Mouse (Mus musculus): ENCODE data around the gene Tmem25.

Tmem25 gene

DNA sequence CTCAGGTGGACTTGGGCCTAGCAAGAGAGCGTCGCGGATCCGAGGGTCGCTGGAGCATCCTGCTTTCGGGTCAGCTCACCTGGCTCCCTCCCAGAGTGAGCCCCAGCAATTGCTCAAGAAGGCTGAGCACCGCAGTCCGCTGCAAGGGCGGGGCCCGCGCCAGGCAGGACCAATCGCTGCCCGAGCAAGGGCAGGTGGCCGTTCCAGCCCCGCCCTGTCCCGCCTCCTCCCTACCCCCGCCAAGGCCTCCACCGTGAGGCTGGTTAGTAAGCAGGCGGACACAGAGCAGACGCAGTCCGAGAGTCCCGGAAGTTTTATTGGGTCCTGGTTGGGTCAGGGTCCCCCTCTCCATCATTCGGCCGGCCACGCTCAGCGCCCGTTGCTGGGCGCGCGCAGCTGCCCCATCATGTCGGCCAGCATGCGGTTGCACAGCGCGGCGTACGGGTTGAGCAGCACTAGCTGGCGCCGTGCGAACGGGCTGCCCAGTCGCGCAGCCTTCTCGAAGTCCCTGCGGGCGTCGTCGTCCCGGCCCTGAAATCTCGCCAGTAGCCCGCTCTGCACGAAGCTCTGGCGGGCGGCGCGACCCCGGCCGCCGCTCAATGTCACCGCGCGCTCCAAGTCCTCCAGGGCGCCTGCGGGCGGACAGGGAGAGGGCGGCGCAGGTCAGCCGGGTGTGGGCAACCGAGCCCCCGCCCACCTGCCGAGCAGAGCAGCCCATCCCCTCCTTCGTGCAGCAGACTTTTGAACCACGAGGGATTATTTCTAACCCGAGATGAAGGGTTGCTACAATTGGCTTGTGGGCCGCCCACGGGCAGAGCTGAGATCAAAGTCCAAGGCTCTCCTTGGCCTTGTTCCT is at the start of gene Tmem25:
TSS of gene Tmem25 (minus strand) at position 206 of the 856 bp plus-strand sequence.
- DNase-seq: peak; percentile 66 to 74

DNA sequence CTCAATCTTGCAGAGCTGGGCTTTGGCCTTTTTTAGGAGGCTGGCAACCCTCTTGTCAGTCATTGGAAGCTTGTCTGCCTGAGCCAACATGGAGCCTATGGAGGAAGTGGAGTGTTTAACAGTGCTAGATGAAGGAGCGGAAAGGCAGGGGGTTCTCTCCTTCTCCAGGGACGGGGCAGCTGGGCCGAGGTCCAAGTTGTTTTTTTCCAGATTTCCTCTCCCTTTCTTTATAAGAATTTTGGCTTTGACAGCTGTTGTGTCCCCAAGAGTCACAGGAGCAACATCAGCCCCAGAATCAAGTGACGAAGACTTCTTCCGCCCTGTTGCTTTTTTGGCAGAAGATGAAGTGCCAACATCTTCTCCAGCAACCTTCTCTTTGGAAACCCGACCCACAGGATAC is 48.3 kb upstream of the Tmem25 start:
- DNase-seq: no peak

- peak in 1 of 2 experiments; percentile 23 for DNase-seq
Measured at GRCm38 (mm10) chr9:44841241-44841640, 42.1 kb upstream of the Tmem25 start.

DNA sequence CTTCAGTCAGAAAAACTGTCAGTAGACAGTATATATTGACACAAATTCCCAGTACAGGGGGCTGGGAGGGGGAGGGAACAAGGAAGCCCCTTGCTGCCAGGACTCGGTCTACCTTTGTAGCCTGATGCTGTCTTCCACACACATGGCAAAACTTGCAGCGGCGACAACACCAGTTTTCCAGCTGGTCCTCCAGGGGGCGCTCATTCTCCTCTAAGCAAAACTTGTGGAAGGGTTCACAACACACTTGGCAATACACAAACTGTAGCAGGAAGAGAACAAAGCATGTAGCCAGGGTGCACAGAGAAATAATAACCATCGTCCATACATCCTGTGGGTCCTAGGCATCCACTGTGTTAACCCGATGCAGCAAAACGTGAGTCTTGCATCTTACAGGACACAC is 37.3 kb upstream of the Tmem25 start:
- peak; percentile 73 to 77 for DNase-seq

GRCm38 (mm10) chr9:44832356-44832755 is 33.2 kb upstream of the Tmem25 start:
- no peak for DNase-seq

- no peak for DNase-seq
Measured at GRCm38 (mm10) chr9:44830506-44830905, 31.4 kb upstream of the Tmem25 start.

DNA sequence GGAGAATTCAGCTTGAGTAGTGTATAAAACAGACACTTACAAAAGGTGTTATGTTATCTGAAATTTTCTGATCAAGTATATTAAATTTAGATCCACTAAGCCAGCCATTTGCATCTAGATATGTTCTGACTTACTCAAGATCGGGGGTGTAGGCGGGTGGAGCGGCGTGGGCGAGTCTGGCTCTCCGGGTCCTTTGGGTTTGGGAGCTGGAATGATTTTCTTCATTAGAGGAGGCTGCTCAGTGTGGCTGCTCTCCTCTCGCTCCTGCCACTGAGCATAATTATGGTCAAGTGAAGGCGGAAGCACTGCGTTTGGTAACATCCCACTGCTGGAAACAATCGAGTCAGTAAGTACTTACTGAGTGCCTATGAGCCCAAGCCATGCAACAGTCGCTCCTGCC is 29.8 kb upstream of the Tmem25 start:
- DNase-seq: no peak

- DNase-seq: no peak
Measured at GRCm38 (mm10) chr9:44826660-44827059, 27.6 kb upstream of the Tmem25 start.

GRCm38 (mm10) chr9:44819920-44820827 is 21.1 kb upstream of the Tmem25 start:
- no peak for DNase-seq

GRCm38 (mm10) chr9:44817522-44817921 is 18.4 kb upstream of the Tmem25 start:
- DNase-seq: no peak

GRCm38 (mm10) chr9:44814179-44814578 is 15.1 kb upstream of the Tmem25 start:
- DNase-seq: no peak

GRCm38 (mm10) chr9:44810316-44810715 is 11.2 kb upstream of the Tmem25 start:
- no peak for DNase-seq

DNA sequence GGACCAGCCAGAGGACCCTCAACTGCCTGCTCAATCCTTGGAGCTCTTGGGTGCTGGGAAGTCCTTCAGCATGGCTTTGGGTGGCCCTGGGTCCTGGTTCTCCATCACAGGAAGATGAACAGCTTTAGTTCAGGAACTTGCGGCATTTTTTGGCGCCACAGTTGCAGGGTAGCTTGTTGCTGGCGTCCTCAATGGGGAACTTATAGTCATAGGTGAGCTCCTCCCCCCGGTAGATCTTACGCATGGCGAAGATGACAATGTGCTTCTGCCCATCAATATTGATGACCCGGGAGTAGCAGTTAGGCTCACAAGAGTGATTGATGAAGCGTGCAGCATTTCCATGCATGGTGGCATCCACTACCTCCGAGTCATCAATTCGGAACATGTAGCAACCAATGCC is 8.7 kb upstream of the Tmem25 start:
- no peak for DNase-seq

DNA sequence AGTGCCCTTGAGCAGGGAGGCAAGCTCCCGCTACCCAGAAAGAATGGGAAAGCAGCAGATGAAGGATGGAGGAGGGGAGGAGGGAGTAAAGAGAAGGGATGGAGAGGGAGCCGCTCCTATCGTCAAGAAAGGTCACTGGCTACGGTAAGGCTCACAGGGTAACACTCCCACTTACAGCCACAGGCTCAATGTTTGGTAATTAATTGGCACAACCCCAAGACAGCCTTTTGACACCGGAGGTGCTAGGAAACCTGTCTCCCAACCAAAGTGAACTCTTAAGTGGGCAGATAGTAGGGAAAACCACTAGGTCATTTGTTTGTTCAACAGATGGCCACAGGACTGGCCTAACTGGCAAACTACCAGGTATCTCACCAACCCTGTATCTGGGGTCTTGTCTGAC is 8.0 kb upstream of the Tmem25 start:
- DNase-seq: no peak

GRCm38 (mm10) chr9:44805536-44805935 is 6.4 kb upstream of the Tmem25 start:
- no peak for DNase-seq

- DNase-seq: no peak
Measured at GRCm38 (mm10) chr9:44804678-44805077, 5.6 kb upstream of the Tmem25 start.

DNA sequence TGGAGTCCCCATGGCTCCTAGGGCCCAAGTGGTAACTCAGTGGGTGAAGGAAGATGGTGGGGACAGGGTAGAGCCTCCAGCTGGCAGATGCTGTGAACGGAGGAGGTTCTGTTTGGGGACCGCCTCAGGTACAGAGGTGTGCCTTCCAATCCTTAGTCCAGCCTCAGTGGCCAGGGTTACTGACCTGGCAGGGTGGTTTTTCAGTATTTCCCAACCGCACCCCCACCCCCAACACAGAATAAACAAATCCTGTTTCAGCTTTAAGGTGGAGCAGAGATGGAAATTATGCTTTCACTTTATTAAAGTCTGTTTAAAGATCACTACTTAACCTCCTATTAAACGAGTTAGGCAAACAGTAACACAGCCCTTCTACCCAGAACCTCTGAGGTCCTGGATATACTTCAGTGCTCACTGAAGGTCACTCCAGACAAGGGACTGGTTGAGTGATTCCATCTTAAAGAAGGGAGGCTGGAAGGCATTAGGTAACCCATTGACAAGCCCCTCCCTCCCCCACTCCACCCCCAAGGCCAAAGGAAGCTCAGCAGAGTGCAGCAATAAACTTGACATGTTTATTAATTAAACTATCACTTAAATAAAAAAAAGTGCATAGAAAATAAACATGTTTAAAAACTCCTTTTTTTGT is 3.8 kb upstream of the Tmem25 start, which contains the start of gene Ttc36:
TSS of gene Ttc36 (minus strand) at position 265 of the 643 bp plus-strand sequence.
- DNase-seq: no peak

- no peak for DNase-seq
Measured at GRCm38 (mm10) chr9:44801669-44802068, 2.6 kb upstream of the Tmem25 start.

GRCm38 (mm10) chr9:44799958-44800324 is 834 bp upstream of the Tmem25 start:
- DNase-seq: no peak

- DNase-seq: no peak
Measured at GRCm38 (mm10) chr9:44798298-44798697, 809 bp downstream of the Tmem25 start.

DNA sequence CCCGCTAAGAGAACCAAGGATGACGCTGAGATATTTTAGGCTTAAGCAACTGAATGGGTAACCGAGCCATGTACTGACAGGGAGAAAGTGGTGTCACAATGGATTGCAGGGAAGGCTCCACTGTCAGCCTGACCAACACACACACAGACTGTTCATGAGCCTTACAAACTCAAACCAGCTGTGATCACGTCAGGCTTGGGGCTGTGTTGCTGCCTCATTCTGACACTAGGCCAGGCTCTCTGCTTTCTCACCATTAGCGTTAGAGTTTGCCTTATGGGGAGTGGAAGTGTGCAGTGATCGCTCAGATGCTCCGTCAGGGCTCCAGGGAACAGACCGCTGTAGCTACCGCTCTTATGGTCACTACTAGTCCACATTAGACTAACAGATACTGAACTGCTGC is 6.3 kb downstream of the Tmem25 start:
- no peak for DNase-seq

GRCm38 (mm10) chr9:44772750-44773651 is 26.1 kb downstream of the Tmem25 start:
- DNase-seq: peak; percentile 90 to 93

All from thymus, postnatal 36 days (tissue).